Mouse (Mus musculus) cerebellum, adult (tissue): ENCODE results near the gene Tas1r1.
A peak's percentile ranks its signal among the peaks of the same experiment; 100 is the strongest.

Experiments
- ATAC-seq: cut with Nextera tagmentation; 2 replicates; pipeline ENCODE4 v1.9.2; 2017; ENCODE audit warnings: mild to moderate bottlenecking, moderate library complexity, mixed read lengths; ENCODE audit not compliant: insufficient number of reproducible peaks, low FRiP score, low TSS enrichment

Gene Tas1r1

GRCm38 (mm10) chr4:152012109-152012508, 26.3 kb downstream of the Tas1r1 start:
- ATAC-seq: no peak

- ATAC-seq: no peak
These were observed 27.1 kb downstream of the Tas1r1 start for GRCm38 (mm10) chr4:152011171-152011760.

GRCm38 (mm10) chr4:152010707-152011134, 27.6 kb downstream of the Tas1r1 start:
- ATAC-seq: no peak

- ATAC-seq: no peak
These were observed 28.2 kb downstream of the Tas1r1 start for GRCm38 (mm10) chr4:152010091-152010706.

GRCm38 (mm10) chr4:152009076-152010051, 29.0 kb downstream of the Tas1r1 start:
- ATAC-seq: peak; percentile 34; the same call in 1 of the 2 replicates

- ATAC-seq: peak; percentile 81
These were observed 29.7 kb downstream of the Tas1r1 start, which contains the start of gene Klhl21 for GRCm38 (mm10) chr4:152008622-152009075. Gene Klhl21 (plus strand): TSS chr4:152008803.

GRCm38 (mm10) chr4:152008148-152008500, 30.2 kb downstream of the Tas1r1 start:
- no peak for ATAC-seq

GRCm38 (mm10) chr4:152007481-152008147, 30.8 kb downstream of the Tas1r1 start:
- no peak for ATAC-seq

- no peak for ATAC-seq
These were observed 31.6 kb downstream of the Tas1r1 start for GRCm38 (mm10) chr4:152006812-152007211.

GRCm38 (mm10) chr4:152006137-152006536, 32.2 kb downstream of the Tas1r1 start:
- no peak for ATAC-seq

GRCm38 (mm10) chr4:152002063-152002462, 36.3 kb downstream of the Tas1r1 start:
- ATAC-seq: no peak

- ATAC-seq: no peak
These were observed 37.0 kb downstream of the Tas1r1 start for GRCm38 (mm10) chr4:152001335-152001734.

GRCm38 (mm10) chr4:152000906-152001305, 37.5 kb downstream of the Tas1r1 start:
- ATAC-seq: no peak

- ATAC-seq: no peak
These were observed 38.9 kb downstream of the Tas1r1 start for GRCm38 (mm10) chr4:151999481-151999880.

GRCm38 (mm10) chr4:151997701-151998100, 40.7 kb downstream of the Tas1r1 start:
- ATAC-seq: no peak

GRCm38 (mm10) chr4:151996951-151997222, 41.5 kb downstream of the Tas1r1 start:
- ATAC-seq: no peak

- peak; percentile 94 for ATAC-seq
These were observed 42.0 kb downstream of the Tas1r1 start, which contains the start of gene Phf13 for GRCm38 (mm10) chr4:151996173-151996950. Gene Phf13 (minus strand): TSS chr4:151996258.

GRCm38 (mm10) chr4:151995371-151996172, 42.8 kb downstream of the Tas1r1 start:
- ATAC-seq: no peak
